Mouse (Mus musculus) embryonic facial prominence, embryonic 14.5 days (tissue): ENCODE results near the gene Zbtb38. TPM values are rescaled to one million over a fixed set of nuclear protein-coding genes. Genes with fewer than 3 reads are reported as not detected.
A peak's percentile ranks its signal among the peaks of the same experiment; 100 is the strongest.

ENCODE experiments used
- ATAC-seq: fragments of 200-750 bp; cut with Nextera tagmentation; 2 replicates; pipeline ENCODE4 v1.8.0; 2017; ENCODE audit warnings: low read depth, moderate number of reproducible peaks, moderate TSS enrichment
- DNase-seq: peaks from one replicate; pipeline ENCODE4 v3.0.0-alpha.2; 2015; ENCODE audit warnings: low spot score
- H3K27ac ChIP-seq: fragments of 300-500 bp; sonication (generic); replicated peaks from 2 replicates; pipeline ENCODE4 v1.5.1; 2014; ENCODE audit warnings: low read depth, mild to moderate bottlenecking, low read length, moderate library complexity
- H3K27me3 ChIP-seq: fragments of 300-500 bp; sonication (generic); replicated peaks from 2 replicates; pipeline ENCODE4 v1.6.1; 2014; ENCODE audit warnings: low read length; ENCODE audit not compliant: control insufficient read depth, insufficient read depth
- H3K36me3 ChIP-seq: fragments of 300-500 bp; sonication (generic); 2 replicates; pipeline ENCODE4 v1.6.1; 2014; ENCODE audit warnings: low read length, mixed read lengths; ENCODE audit not compliant: control insufficient read depth, insufficient read depth
- H3K4me1 ChIP-seq: fragments of 300-500 bp; sonication (generic); 2 replicates; pipeline ENCODE4 v1.6.1; 2014; ENCODE audit warnings: antibody characterized with exemption, low read length; ENCODE audit not compliant: control insufficient read depth, insufficient read depth
- H3K4me2 ChIP-seq: fragments of 300-500 bp; sonication (generic); 2 replicates; pipeline ENCODE4 v1.6.1; 2014; ENCODE audit warnings: low read depth, mild to moderate bottlenecking, low read length, moderate library complexity, mixed read lengths
- H3K4me3 ChIP-seq: fragments of 300-500 bp; sonication (generic); 2 replicates; pipeline ENCODE4 v1.5.1; 2014; ENCODE audit warnings: low read depth, mild to moderate bottlenecking, low read length
- H3K9ac ChIP-seq: fragments of 300-500 bp; sonication (generic); 2 replicates; pipeline ENCODE4 v1.6.1; 2014; ENCODE audit warnings: low read depth, mild to moderate bottlenecking, low read length, moderate library complexity, mixed read lengths
- H3K9me3 ChIP-seq: fragments of 300-500 bp; sonication (generic); 2 replicates; pipeline ENCODE4 v1.6.1; 2016; ENCODE audit warnings: low read length; ENCODE audit not compliant: control insufficient read depth
- WGBS: fragments of 180-500 bp; shearing (Covaris S2); extraction: QIAGEN DNeasy Blood & Tissue Kit; methylation state at CpG from one replicate; pipeline ENCODE4 v1.1.7; 2014; 5-methylcytosine and 5-hydroxymethylcytosine counted together
- polyA plus RNA-seq: library from polyadenylated mRNA; unstranded; fragments of >200 nt; fragmentation: Nextera tagmentation; extraction: Ambion mirVana; gene quantifications from 2 replicates; pipeline ENCODE4 v1.2.1, GENCODE M21; 2014

Gene Zbtb38
- polyA plus RNA-seq, 1 experiment from 2014 or later: 18.1 TPM

DNA sequence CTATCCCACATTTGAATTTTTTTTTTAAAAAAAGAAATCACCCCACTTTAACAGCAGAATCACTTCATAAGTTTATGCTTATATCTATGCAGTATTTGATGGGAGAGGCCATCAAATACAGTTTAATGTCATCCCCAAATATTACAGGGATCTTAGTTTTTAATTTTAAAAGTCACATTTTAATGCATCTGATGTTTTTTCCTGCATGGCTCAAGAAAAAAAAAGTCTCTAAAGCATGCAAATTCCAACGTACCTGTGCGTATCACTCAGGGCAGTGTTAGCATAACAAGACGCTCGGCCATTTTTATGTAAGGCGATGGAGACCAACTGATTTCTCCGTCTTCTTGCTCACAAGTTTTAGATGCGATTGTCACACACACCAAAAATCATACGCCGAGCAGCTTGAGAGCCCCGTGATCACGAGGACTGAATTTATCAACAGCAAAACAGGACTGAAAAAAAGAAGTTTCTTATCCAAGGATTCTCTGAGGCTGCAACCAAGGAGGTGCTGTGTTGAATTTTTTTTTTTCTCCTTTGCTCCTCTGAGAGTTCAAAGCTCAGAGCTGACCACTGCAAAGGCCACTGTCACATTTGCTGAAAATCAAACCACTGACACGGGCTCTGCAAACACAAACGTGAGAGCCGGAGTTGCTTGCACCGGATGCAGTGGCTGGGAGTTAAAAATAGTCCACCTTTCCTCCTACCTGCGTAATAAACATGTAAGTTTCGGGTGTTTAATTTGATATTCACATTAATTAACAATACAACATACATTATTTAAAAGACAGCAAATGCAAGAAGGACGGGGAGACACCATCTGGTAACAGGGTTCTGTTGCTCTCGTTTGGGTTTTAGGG lies 21.4 kb downstream of the Zbtb38 start:
- Histone ChIP-seq H3K27ac (no peak overlapping the region), H3K36me3 (no peaks in the 10 kb centered on the region), H3K4me3 (peak overlapping the region; percentile 18), H3K9ac (no peak overlapping the region), H3K27me3 (no peaks in the 10 kb centered on the region), H3K9me3 (no peaks in the 10 kb centered on the region), H3K4me2 (peak overlapping the region; percentile 44), H3K4me1 (peaks cover 13% of the 10 kb centered on the region)
- WGBS: 76% methylated on average over 19 of the region's 19 CpGs
- ATAC-seq (no peak), DNase-seq (no peak)

DNA sequence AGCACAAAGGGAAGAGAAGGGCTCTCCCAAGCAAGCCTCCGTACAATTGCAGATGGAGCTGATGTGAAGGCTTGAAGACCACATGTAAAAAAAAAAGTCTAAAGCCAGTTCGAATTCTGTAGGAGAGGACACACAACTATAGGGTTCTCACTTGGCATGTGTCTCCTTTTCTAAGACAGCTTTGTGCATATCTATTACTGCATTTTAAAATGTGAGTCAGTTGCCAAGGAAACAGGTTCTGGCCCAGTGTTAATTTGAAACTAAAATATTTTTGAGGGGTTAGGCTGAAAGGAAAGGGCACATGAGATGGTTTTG lies 22.4 kb downstream of the Zbtb38 start:
- DNase-seq (no peak), ATAC-seq (no peak)
- WGBS: 85% methylated on average over 2 of the region's 2 CpGs
- Histone ChIP-seq H3K36me3 (no peaks in the 10 kb centered on the region), H3K9me3 (no peaks in the 10 kb centered on the region), H3K4me2 (no peak overlapping the region), H3K9ac (no peak overlapping the region), H3K27me3 (no peaks in the 10 kb centered on the region), H3K4me3 (no peak overlapping the region), H3K4me1 (peaks cover 20% of the 10 kb centered on the region), H3K27ac (0 out of 2 replicates have a peak overlapping the region, but pooled peaks have one; percentile 13)

DNA sequence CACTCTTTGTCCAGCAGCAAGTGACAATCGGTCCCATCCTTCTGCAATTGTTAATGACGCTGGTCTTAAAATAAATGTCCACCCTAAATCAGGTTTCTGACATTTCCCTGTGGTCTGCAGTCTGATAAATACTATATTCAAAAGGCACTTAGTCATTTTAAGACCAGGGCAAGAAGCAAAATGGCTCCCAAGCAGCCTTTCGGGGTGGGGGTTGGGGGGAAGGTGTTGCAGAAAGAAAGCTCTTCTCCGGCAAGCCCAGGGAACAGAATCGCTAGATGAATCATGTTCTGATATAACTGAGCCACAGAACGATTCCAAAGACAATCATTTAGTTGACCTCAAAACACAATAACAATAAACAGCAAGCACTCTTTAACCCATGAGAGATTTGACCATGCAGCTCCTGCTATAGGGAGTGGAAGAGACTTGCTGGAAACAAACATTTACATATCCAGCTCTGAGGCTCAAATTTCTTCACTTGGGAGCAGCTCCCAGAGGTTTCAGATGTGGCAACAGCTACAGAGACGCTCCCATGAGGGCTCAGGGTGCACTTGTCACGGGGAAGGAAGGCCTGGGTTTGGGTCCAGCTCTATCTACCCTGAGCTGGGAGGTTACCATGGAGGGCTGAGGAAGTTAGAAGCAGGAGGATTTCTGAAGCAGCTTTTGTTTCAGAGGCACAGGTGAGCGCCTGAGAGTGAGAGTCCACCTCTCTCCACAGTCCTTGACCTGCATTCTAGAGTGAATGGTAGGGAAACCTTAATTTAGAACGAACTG lies 22.9 kb downstream of the Zbtb38 start:
- Histone ChIP-seq H3K27me3 (no peaks in the 10 kb centered on the region), H3K4me2 (no peak overlapping the region), H3K9me3 (no peaks in the 10 kb centered on the region), H3K9ac (no peak overlapping the region), H3K36me3 (no peaks in the 10 kb centered on the region), H3K4me1 (peaks cover 20% of the 10 kb centered on the region), H3K27ac (0 out of 2 replicates have a peak overlapping the region, but pooled peaks have one; percentile 13), H3K4me3 (no peak overlapping the region)
- WGBS: 76% methylated on average over 10 of the region's 10 CpGs
- DNase-seq (peak; percentile 46), ATAC-seq (no peak)

DNA sequence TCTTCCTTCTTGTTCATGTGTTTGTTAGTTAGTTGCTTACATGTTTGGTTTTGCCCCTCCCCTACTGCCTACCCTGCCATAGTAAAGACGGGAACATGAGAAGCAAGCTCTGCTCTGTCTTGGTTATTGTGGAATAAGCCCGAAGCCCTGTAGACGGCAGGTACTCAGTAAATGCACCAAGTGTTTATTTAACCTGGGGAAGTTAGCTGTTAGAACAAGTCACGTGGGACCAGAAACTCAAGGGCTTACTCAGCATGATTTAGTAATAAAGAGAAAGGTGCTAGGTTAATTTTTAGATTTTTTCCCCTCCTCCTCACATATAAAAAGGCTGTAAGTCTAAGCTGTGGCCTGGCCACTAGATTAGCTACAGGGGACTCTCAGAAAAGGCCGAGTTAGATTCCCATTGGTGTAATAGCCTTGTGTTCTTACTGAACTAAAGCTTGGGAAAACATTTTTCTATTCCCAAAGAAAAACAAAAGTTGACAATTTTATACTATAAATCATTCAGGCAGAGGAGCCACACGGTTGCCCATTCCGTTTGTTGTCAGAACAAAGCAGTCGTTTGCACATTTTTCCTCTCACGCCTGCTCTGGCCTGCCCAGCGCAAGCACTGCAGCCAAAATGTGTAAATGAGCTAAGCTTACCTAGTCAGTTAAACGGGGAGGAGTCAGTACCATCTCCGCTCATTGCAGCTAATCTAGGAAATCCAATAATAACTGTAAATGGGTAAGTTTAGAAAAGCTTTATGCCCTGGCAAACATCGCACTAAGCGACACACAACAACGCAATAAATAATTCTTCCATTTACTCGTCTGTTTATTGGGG lies 24.1 kb downstream of the Zbtb38 start:
- peaks cover 20% of the 10 kb centered on the region for H3K4me1 ChIP-seq

DNA sequence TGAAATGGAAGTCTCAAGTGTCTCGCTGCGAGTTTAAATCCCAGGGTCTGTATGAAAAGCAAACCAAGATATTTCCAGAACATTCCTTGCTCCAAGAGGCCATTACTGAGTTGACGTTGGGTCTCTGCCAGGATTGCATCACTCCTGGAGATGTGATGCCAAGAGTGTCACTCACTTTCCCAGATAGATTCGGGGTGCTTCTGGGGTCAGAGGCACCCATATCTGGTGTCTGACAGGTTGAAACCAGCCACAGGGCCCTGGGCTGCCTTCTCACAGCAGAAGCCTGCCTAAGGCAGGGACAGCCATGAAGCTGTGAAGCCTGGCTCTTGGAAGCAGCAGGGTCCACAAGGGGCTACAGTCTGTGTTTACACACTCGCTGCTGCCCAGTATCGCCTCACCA lies 24.9 kb downstream of the Zbtb38 start:
- ATAC-seq: peak; percentile 48; the same call in 1 of the 2 replicates
- Histone ChIP-seq H3K27ac (peak overlapping the region; percentile 50), H3K4me3 (no peak overlapping the region), H3K9ac (no peak overlapping the region), H3K27me3 (no peaks in the 10 kb centered on the region), H3K4me2 (no peak overlapping the region), H3K9me3 (no peaks in the 10 kb centered on the region), H3K36me3 (no peaks in the 10 kb centered on the region), H3K4me1 (peaks cover 20% of the 10 kb centered on the region)
- WGBS: 77% methylated on average over 6 of the region's 6 CpGs
- DNase-seq: peak; percentile 58

More for the DNA sequence above, 24.1 kb downstream of the Zbtb38 start:
- ATAC-seq (no peak), DNase-seq (no peak)
- 60% methylated on average over 16 of the region's 16 CpGs for WGBS
- H3K27me3 ChIP-seq: no peaks in the 10 kb centered on the region
- no peaks in the 10 kb centered on the region for H3K9me3 ChIP-seq
- H3K9ac ChIP-seq: no peak overlapping the region
- no peak overlapping the region for H3K4me3 ChIP-seq
- H3K4me2 ChIP-seq: no peak overlapping the region
- no peaks in the 10 kb centered on the region for H3K36me3 ChIP-seq
- 0 out of 2 replicates have a peak overlapping the region, but pooled peaks have one; percentile 18 for H3K27ac ChIP-seq

DNA sequence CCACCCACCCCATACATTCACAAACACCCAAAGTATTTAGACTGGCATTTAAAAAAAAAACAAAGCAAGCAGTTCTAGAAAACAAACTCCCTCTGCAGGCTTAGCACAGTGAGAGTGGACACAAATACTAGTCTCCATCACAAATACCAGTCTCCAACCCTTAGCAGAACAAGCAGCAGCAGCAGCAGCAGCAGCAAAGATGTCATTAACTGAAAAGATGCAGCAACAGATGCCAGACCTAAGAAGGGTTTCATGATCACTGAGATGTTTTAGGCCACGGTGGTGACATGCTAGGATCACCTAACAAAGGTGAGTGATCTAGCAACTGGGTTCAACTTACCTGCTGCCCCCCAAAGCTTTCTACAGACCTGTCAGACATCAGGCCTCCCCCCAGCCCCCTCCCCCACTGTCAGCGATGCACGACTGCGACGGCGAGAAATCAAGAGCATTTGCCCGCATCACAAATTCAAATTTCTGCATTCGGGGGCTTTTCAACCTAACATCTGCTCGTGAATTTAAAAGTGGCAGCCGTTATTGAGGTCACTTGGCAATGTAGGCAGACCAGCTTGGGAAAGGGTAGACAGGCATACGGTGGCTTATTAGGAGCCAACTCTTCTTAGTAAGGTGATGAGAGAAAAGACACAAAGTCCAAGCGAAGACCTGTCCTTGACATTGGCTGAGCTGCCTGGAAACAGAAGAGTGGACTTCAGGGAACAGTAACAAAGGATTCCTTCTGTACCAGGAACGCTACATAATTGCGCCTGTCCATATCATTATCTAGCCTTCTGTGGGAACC lies 26.1 kb downstream of the Zbtb38 start:
- Histone ChIP-seq H3K9ac (no peak overlapping the region), H3K4me2 (no peak overlapping the region), H3K27ac (peak overlapping the region; percentile 24; the same call in 1 of the 2 replicates), H3K9me3 (no peaks in the 10 kb centered on the region), H3K4me3 (no peak overlapping the region), H3K36me3 (no peaks in the 10 kb centered on the region), H3K4me1 (peaks cover 13% of the 10 kb centered on the region), H3K27me3 (no peaks in the 10 kb centered on the region)
- DNase-seq: no peak
- ATAC-seq: no peak
- WGBS: 48% methylated on average over 14 of the region's 14 CpGs

DNA sequence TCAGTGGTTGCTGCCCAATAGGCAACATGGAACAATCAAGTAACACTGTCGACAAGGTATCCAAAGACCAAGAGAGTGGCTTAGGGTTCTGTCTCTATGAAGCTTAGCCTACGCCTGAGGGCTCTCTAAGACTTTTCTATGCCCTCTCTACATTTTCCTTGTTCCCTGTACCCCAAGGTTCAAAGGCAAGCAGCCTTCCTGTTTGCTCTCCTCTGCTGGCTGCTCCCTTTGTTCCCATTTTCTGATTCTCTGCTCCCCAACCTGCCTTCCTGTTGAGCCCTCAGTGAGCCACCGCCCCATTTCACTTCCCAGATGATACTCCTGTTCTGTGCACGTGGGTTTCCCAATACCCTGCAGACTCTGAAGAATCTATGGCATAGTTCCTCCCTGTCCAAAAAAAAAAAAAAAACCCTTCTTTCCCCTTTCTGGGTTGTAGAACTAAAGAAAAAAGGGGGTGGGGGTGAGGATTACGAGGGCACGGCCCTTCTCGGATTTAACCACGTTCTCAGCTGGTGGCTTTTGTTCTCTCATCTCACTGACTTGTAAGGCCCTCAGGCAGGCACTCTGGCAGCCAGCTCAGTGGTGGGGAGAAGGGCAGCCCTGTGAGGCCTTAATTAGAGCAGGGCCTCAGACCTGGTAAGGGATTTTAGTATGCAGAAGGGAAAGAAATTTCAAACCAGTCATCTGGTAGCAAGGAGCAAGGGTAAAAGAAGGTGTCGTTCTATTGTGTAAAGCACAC lies 26.9 kb downstream of the Zbtb38 start:
- Histone ChIP-seq H3K27me3 (no peaks in the 10 kb centered on the region), H3K27ac (peak overlapping the region; percentile 24; the same call in 1 of the 2 replicates), H3K4me1 (peaks cover 13% of the 10 kb centered on the region), H3K36me3 (no peaks in the 10 kb centered on the region), H3K4me3 (no peak overlapping the region), H3K9me3 (no peaks in the 10 kb centered on the region), H3K4me2 (no peak overlapping the region), H3K9ac (no peak overlapping the region)
- peak; percentile 84 for DNase-seq
- WGBS: 25% methylated on average over 9 of the region's 9 CpGs
- peak; percentile 77 for ATAC-seq
